Mouse (Mus musculus): ENCODE measurements around the gene St3gal6.
A peak's percentile ranks its signal among the peaks of the same experiment; 100 is the strongest.

St3gal6 gene

DNA sequence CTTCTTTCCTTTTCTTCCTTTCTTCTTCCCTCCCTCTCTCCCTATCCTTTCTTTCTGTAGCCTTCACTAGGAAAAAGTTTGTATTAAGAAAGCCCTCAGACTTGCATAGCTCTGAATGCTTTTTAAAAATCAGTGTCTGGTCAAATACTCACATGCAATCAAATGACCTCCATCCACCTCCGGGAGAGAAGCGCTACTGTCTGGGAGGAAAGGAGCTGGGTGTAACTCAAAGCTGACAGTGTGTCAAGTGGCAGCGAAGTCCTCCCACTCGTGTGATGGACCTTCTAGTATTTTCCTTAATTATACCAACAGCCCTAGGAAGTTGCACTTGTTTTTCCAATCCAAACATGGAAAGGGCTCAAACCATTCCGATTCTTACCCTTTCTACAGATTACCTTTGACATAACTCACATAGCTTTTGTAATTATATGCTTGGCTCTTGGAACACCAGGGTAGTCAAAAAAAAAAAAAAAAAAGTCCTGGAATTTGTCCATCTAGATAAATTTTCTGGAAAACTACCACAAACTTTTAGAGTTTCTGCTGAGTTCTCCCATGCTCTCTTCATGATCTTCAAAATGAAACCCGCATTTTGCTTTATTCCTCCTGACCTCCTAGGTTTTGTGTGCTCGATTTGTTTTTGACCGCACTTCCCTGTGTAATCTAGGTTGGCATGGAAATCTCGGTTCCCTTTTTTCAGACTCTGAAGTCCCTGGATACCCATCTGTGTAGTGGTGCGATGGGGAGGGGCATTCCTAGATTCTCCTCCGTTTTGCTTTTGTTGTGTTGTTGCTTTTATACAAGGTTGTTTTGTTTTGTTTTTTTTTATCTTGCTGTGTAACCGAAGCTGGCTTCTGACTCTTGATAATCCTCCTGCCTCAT, at the start of gene St3gal6:
St3gal6 (minus strand) TSS at position 272 of the 879 bp plus-strand sequence.
- no peak for DNase-seq

- DNase-seq: no peak
Observed at GRCm38 (mm10) chr16:58570694-58571264, 46.7 kb upstream of the St3gal6 start.

- DNase-seq: no peak
Observed at GRCm38 (mm10) chr16:58561196-58561595, 37.2 kb upstream of the St3gal6 start.

DNA sequence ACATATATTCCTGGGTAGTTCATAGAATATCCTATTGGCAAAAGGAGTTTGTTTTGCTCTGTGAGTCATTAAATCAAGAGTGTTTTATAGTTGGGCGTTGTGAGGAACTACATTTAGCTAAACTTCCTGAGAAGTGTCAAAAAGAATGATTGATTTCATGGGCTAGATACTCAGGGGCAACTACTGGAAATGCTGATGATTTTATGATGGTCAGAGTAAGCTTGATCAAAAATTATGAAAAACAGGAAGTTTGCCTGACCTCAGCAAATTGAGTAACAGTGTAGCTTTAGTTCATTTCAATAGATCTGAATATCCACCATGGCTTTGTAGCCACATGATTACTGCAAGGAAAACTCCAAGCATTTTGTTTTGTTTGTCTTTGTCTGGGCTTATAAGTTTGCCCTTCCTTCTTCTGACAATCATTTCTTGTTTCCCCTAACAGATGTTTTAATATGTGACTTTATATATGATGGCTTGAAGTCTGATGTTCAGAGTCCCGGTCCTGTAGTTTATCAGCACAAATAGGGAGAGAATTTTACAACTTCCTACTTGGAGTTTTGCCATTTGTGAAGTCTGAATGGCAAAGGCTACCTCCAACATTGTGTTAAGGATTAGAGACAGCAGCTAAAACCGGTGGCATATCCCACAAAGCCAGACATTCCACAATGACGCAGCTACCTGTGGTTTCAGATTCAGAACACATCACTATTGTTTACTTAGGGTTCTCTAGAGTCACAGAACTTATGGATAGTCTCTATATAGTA, 32.2 kb upstream of the St3gal6 start:
- DNase-seq: no peak

DNA sequence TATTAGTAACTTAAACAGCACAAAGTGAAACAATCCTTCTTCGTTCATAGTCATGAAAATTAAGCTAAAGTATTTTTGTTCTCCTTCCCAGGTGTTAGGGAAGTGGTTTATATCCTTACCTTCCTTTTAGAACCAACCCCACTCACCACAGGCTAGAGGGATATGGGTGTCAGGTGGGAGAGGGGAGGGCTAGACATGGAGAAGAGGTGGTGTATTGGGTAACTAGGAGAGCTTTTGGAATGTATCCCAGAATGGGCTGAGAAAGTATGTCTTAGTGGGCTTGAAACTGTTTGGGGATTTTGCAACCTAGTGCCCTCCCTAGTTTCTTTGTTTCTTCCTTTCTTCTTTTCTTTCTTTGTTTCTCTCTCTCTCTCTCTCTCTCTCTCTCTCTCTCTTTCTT, 30.6 kb upstream of the St3gal6 start:
- no peak for DNase-seq

GRCm38 (mm10) chr16:58548042-58548441, 24.0 kb upstream of the St3gal6 start:
- no peak for DNase-seq

DNA sequence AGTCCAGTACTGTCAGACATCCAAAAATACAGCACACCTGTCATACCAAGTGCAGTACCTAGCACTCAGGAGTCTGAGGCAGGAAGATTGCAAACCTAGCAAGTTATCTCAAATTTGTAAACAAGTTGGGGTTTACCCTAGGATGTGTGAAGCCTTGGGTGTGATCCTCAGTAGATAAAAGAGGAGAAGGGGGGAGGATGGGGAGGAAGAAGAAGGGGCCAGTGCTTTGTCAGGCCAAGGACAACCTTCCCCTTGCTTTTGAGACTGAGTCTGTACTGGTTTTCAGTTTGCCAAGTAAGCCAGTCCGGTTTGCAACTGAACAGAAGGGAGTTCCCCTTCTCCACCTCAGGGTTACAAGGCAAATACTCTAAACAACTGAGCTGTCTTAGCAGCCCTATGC, 22.1 kb upstream of the St3gal6 start:
- no peak for DNase-seq

- DNase-seq: no peak
Observed at GRCm38 (mm10) chr16:58539490-58539889, 15.4 kb upstream of the St3gal6 start.

DNA sequence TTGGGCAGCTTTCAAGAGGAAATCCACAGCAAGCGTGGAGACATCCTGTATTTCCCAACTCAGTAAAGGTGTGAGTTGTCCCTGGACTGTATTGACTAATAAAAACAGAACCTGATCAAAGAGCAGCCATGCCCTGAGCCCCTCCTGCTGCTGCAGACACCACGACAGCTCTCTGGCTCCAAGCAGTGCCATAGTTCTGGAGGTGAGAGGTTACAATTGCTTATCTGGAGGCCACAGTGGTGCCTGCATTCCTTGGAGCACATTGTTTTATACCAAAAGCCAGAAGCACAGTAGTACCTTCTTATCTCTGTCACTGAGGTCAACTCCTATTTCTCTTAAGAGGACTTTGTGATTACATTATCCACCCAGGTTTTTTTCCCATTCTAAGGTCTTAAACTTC, 15.0 kb upstream of the St3gal6 start:
- DNase-seq: no peak

- no peak for DNase-seq
Observed at GRCm38 (mm10) chr16:58536076-58536475, 12.0 kb upstream of the St3gal6 start.

DNA sequence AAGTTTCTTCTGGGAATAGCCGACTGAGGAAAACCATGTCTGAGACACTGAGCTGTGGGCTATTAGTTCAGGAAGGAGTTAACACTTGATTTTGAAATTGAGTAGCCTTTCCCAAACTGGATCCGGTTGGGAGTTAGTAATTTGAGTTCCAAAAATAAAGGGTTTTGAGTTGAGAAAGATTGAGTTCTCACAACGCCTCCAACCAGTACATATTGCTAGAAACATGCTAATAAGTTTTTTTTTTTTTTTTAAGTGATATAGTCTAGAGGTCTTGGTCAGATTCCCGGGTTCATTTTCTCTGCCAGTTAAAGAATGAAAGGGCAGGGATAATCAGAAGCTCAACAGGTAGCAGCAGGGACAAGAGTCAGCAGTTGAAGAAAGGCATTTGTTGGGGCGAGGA, 11.2 kb upstream of the St3gal6 start:
- no peak for DNase-seq

DNA sequence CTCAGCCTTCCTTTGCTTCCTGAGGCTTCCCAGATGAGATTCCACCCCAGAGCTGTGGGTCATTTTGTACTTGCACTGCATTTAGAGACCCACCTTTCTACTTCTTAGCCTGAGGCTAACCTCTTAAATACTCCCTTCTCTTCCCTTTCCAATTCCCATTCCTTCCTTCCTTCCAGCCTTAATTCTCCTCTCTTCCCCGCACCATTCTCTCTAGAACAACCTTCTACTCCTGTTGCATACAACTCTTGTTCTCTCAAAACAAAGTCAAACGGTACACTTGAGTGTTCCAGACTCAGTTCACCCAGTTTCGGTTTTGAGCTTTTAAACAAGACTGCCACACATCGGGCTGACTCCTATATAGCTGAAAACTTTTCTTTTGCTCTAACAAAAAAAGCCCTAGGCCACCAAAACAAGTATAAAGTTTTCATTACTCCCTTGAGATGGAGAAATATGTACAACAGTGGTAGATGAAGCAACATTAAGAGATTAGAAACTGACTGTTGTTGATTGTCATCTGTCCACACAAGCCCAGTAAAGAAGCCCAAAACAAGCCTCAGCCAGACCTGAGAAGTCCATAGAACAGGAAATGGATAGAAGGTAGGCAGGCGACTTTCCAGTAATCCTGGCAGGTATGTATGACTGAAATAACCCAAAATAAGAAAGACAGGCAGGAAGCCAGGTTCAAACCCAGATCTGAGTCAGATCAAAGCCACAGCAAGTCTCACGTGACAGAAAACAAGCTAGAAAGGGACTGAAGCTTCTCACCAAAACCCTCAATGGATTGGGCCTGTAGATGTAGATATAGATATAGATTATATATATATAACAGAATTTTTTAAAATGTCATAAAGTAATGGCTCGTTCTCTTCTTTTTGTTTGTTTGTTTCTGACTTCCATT, 10.5 kb upstream of the St3gal6 start:
- DNase-seq: no peak

DNA sequence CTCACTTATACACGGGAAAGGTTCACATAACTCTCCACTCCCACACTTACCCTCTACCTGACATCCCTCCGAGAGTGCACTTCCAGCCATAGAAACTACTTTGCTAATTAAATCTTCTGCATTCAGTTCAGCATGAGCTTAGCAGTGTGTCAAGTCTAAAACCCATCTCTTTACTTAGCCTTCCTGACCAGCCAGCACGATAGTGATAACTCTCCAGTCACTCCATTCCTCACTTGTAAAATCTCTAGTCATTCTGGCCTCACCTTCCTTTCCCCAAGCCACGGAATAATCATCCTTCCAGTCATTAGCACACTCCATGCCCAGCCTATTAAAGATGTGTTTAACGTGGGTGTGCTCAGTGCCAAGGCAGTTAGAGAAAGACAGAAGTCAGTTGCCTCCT, 9.7 kb upstream of the St3gal6 start:
- DNase-seq: no peak

- no peak for DNase-seq
Observed at GRCm38 (mm10) chr16:58533254-58533653, 9.2 kb upstream of the St3gal6 start.

DNA sequence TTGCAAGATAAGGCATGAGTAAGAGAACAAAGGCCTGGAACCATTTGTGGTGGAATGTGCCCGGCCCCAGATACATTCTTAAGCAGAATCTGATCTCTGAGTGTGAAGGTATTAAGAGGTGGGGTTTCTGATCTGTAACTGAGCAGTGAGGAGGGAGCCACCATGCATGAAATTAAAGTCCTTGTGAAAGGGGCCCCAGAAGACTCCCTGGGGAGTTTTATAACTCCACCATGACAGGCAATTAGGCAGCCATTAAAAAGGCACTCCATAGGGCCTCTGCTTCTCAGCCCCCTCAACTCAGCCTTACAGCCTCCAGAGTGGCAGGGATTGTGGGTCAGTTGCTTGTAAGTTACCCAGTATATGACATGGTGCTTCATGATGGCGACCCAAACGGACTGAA, 8.5 kb upstream of the St3gal6 start:
- DNase-seq: no peak

DNA sequence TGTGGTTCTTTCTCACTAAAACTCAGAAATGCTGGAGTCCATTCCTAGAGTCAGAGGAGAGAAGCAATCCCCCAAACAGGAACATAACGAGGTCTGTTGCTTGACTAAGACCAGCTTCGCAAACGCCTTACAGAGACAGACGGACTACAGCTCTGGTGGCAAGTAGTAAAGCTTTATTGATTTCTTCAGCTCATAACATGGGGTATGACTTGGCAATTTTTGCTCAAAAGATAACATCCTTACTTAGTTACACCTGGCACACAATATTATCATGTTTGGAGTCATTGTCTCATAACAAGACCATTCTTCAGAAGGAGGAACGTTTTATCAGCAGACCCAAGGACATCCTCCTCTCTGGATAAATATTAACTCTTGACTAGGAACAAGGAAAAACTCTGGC, 3.8 kb upstream of the St3gal6 start:
- no peak for DNase-seq

GRCm38 (mm10) chr16:58526729-58527128, 2.7 kb upstream of the St3gal6 start:
- no peak for DNase-seq

- no peak for DNase-seq
Observed at GRCm38 (mm10) chr16:58525832-58526231, 1.8 kb upstream of the St3gal6 start.

- peak; percentile 76 for DNase-seq
Observed at GRCm38 (mm10) chr16:58523044-58523859, 791 bp downstream of the St3gal6 start.

DNA sequence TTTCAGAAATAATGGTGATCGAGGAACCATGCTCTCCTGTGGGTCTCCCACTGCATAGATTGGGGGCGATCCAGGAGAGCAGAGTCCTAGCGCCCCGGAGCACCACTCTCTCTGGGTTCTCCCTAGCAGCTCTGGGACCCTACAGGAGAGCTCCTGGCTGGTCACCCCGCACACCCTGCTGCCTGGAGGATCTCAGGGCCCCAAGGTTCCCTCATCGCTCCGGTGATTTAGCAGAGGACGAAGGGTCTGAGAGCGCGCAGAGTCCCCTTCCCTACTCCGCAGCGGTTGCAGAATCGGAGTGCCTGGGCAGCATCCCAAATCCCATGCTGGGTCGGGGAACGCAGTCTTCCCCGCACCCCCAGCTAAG, 1.4 kb downstream of the St3gal6 start:
- DNase-seq: no peak

DNA sequence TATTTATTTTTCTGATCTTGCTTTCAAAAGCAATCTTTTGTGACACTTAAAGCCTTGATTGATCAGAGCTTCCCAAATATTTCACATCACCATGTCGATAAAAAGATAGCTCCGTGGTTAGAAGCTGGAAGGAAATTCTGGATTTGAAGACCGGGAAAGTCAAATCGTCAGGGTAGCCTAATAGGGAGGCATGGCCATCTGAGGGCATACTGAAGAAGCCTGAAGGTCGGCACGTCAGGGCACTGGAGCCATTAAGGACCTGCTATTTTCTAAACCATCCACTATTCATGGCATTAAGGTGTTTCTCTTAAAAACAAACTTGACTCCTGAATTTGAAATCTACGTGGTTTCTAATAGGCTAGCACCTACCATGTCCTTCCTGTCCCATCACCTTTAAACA, 2.1 kb downstream of the St3gal6 start:
- DNase-seq: no peak

- DNase-seq: no peak
Observed at GRCm38 (mm10) chr16:58521182-58521581, 2.9 kb downstream of the St3gal6 start.

Data from right cerebral cortex, postnatal 25 days (tissue).